Mouse (Mus musculus): ENCODE results near the gene Sync.

The Sync gene

DNA sequence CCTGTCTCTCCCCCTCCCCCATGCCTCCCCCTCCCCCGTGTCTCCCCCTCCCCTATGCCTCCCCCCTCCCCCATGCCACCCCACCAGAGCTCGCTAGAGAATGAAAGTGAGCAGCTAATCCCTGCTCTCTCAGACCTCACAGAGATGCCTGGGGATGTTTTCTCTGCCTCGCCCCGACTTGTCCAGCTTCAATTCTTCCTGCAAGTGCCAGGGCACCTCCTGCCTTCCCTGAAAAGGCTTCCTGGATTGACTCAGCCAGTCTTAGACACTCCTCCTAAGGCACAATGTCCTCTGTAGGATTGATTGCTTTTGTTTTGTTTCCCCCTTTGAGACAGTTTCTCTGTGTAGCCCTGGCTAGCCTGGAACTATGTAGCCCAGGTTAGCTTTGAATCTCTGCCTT lies 26.2 kb upstream of the Sync start, which contains the start of gene C77080:
C77080 (minus strand) TSS at position 209 of the 400 bp plus-strand sequence.
- in situ Hi-C loops (cut with MboI; ENCODE audit: unreplicated experiment in 2 of 2) = no loop called here

DNA sequence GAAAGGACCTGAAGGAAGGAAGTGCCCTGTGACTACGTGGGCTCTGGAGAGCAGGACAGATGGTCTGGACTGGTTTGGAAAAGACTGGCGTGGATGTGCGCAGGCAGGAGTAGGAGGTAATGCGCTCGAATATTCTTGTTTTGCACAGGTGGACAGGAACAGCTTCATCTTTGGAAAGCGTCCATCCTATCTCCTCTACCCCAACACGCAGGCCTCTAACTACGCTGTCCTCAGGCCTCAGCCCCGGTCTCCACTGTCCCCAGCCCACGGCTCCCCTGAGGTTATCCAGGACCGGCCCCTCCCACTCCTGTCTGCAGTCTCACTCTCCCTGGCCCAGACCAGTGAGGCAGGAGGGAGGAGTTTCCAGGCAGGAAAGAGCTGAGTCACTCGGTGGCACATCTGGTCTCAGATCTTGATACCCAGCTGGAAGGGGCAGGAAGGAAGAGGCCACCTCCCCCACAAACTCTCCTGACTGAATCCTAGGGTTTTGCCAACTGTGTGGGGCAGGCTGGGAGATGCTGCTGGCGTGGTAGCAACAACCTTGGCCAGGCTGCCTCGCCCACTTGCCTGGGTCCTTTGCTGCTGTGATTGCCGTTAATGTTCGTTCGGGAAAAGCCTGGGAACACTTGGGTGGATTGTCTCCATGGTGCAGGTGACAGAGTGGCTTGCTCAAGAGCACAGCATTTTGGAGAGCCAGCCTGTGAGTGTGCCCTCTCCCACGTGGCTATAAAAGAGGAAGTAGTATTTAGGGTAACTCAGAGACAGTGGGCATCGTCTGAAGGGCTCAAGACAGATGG lies 24.0 kb upstream of the Sync start:
- in situ Hi-C loops (cut with MboI; ENCODE audit: unreplicated experiment in 2 of 2) = no loop called here

GRCm38 (mm10) chr4:129266191-129266590 lies 21.2 kb upstream of the Sync start:
- in situ Hi-C loops (cut with MboI; ENCODE audit: unreplicated experiment in 2 of 2) = no loop called here

DNA sequence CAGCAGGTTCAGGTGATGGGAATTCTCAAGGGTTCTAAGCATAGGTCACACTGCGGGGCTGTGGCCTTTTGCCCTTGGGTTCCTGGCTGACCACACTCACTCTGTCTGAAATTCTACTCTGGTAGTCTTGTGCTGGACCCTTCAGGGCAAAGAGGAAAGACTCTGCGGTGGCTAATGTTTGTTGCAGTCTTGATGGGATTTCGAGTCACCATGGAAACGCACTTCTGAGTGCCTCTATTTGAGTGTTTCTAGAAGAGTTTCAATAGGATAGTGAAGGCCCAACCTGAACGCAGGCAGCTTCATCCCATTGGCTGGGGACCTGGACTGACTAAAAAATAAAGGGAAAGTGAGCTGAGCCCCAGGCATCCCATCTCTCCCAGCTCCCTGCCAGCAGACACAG lies 20.6 kb upstream of the Sync start:
- in situ Hi-C loops (cut with MboI; ENCODE audit: unreplicated experiment in 2 of 2) = no loop called here

DNA sequence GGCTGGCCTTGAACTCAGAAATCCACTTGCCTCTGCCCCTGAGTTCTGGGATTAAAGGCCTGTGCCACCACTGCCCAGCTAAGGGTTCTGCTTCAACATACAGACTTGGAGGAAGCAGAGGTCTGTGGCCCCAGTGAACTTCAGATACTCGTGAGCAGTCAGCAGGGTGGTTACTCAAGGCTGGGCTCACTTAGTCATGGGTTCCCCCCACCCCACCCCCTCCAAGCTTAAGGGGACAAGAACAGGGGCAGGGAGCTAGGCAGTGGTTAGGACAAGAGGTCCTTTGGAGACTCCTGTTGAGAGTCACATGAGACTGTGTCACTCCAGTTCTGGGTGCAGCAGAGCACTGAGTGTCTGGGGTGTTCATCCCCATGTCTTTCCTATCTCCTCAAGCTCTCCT lies 18.7 kb upstream of the Sync start:
- in situ Hi-C loops (cut with MboI; ENCODE audit: unreplicated experiment in 2 of 2) = no loop called here

DNA sequence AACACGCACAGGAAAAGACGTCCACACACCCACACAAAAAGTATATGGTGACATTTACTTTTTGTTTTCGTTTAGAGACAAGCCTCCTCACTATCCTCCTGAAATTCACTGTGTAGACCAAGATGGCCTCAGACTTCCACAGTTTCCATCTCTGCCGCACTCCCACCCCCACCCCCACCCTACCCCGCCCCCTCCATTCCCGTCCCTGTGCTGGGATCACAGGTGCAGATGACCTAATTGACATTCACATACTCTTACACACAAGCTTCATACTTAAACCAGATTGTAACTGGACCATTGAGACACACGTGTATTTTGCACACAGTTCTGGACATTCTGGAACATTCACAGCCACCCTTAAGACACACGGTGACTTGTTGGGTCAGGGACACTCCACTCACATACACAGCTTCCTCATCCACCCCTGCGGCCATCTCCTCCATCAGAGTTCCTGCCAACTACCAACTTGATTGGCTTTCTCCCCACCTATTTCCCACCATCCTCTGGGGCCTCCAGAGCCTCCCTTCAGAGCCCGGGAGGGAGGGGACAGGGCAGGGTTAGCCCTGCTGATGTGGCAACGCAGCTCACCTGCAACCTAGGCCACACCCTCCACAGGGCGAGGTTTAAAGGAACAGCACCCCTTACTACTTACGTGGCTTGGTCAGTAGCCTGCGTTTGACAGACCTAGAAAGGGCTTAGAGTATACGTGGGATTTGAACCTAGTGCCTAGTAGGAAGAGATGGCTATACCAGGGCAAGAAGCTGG lies 15.2 kb upstream of the Sync start:
- in situ Hi-C loops (cut with MboI; ENCODE audit: unreplicated experiment in 2 of 2) = loop anchor here in 1 of 2 experiments (10.0 kb wide), 1 partner anchor 317 kb away; no protein-coding TSS in a partner anchor

DNA sequence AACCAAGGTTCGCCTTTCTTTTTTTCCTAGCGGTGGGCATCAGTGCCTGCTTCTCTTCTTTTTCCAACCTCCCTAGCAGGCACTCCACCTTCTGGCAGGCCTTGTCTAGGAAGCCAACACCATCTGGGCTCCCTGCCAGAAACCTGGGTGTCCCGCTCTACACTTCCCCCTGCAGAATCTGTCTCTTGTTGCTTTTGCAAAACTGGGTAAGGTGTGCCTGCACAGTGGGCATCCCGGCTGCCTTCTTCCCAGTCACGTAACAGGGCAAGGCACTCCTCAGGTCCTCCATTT lies 14.7 kb upstream of the Sync start:
- in situ Hi-C loops (cut with MboI; ENCODE audit: unreplicated experiment in 2 of 2) = loop anchor here in 1 of 2 experiments (10.0 kb wide), 1 partner anchor 318 kb away; no protein-coding TSS in a partner anchor

- in situ Hi-C loops (cut with MboI; ENCODE audit: unreplicated experiment in 2 of 2) = loop anchor here (5.0 to 10.0 kb wide), 4 partner anchors 64 to 322 kb away; no protein-coding TSS in a partner anchor
These were observed 11.0 kb upstream of the Sync start for GRCm38 (mm10) chr4:129276453-129276865.

DNA sequence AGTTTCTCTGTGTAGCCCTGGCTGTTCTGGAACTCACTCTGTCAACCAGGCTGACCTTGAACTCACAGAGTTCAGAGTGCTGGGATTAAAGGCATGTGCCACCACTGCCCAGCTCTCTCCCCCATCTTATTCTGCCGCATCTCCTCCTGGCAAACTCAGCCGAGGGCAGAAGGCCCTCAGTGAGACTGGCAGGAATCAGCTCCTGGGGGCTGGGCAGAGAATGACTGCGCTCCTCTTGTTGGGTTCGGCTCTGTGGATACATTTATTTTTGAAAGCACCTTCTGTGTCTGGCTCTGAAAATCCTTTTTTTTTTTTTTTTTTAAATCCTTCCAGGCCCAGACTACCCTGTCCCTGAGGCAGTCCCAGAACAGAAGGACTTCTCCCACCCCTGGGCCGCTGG lies 4.6 kb upstream of the Sync start:
- in situ Hi-C loops (cut with MboI; ENCODE audit: unreplicated experiment in 2 of 2) = no loop called here

- in situ Hi-C loops (cut with MboI; ENCODE audit: unreplicated experiment in 2 of 2) = no loop called here
These were observed 4.2 kb upstream of the Sync start for GRCm38 (mm10) chr4:129283226-129283625.

DNA sequence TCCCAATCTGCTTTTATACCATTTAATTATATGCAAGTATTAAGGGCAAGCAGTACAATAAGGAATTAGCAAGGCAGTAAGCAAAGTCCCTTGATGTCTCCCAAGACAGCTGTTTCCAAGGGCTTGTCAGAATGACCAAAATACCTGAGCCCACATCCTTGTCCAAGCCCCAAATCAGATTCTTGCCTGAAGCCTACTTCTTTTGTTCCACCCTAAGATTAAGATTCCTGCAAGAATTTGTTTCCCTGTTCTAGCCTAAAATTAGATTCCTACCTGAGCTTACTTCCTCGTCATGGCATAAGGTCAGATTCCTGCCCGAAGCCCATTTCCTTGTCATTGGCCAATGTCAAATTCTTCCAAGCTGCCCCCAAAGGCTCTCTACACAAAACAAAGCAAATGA lies 2.7 kb upstream of the Sync start:
- in situ Hi-C loops (cut with MboI; ENCODE audit: unreplicated experiment in 2 of 2) = no loop called here

- in situ Hi-C loops (cut with MboI; ENCODE audit: unreplicated experiment in 2 of 2) = no loop called here
These were observed 1.3 kb upstream of the Sync start for GRCm38 (mm10) chr4:129286001-129286682.

DNA sequence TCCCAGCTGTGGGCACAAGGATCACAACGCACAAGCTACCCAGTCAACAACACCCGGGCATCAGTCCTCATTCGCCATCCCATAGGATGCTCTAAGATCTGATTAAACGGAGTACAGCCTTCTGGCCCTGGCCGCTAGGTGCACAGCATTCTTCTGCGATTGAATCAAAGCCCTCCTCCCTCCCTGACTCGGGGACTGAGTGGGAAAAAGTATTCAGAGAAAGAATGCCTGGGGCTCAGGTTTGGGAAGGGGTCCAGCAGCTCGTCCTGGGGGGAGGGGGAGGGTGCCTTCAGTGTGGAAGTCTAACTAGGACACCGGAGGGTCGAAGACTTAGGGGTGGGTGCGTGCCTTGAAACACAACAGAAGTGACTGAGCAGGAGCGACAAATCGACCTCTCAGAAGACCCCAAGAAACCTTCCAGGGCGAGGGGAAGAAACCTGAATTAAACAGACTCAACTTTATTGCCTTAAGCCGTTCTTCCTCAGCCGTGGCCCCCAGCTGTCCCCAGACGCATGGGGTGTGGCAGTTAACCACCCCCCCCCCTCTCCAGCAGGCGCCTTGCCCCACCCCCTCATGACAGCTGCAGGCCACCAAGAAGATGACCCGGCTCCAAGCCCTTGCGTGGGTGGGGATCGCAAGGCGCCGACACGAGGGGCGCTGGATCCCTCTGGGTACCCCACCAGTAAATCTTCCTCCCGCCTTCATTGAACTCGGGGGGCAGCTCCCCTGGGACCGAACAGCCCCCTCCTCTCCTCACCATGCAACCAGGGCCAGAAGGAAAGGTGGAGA lies 540 bp upstream of the Sync start:
- in situ Hi-C loops (cut with MboI; ENCODE audit: unreplicated experiment in 2 of 2) = no loop called here

GRCm38 (mm10) chr4:129288067-129288466 lies 650 bp downstream of the Sync start:
- in situ Hi-C loops (cut with MboI; ENCODE audit: unreplicated experiment in 2 of 2) = no loop called here

GRCm38 (mm10) chr4:129289671-129290070 lies 2.3 kb downstream of the Sync start:
- in situ Hi-C loops (cut with MboI; ENCODE audit: unreplicated experiment in 2 of 2) = no loop called here

DNA sequence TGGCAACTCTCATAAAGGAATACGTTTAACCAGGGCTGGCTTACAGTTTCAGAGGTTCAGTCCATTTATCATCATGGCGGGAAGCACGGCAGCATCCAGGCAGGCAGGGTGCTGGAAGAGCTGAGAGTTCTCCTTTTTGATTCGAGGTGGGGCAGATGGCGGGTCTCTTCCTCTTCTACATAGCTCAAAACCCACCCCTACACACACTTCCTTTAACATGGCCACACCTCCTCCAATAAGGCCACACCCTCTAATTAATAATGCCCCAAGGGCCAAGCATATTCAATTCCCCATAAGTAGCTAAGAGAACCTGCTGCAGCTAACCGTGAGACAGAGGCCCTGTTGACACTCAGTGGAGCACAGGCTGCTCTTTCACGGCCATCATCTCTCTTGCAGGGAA lies 5.4 kb downstream of the Sync start:
- in situ Hi-C loops (cut with MboI; ENCODE audit: unreplicated experiment in 2 of 2) = no loop called here

- in situ Hi-C loops (cut with MboI; ENCODE audit: unreplicated experiment in 2 of 2) = no loop called here
These were observed 6.3 kb downstream of the Sync start for GRCm38 (mm10) chr4:129293702-129294101.

DNA sequence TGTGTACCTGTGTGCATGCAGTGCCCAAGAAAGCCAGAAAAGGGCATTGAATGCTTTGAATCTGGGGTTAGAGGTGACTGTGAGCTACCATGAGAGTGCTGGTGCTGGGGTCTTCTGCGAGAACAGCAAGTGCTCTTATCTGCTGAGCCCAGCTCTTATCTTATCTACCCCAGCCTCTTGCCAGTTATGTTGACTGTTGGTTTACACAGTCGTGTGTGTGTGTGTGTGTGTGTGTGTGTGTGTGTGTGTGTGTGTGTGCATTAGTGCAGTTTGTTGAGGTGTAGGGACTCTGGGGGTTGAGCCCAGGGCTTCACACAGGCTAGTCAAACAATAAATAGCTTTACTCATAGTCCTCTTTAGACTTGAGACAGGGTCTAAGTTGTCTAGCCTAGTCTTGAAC lies 7.8 kb downstream of the Sync start:
- in situ Hi-C loops (cut with MboI; ENCODE audit: unreplicated experiment in 2 of 2) = no loop called here

- in situ Hi-C loops (cut with MboI; ENCODE audit: unreplicated experiment in 2 of 2) = no loop called here
These were observed 8.6 kb downstream of the Sync start for GRCm38 (mm10) chr4:129296066-129296465.

GRCm38 (mm10) chr4:129297724-129298123 lies 10.3 kb downstream of the Sync start:
- in situ Hi-C loops (cut with MboI; ENCODE audit: unreplicated experiment in 2 of 2) = no loop called here

DNA sequence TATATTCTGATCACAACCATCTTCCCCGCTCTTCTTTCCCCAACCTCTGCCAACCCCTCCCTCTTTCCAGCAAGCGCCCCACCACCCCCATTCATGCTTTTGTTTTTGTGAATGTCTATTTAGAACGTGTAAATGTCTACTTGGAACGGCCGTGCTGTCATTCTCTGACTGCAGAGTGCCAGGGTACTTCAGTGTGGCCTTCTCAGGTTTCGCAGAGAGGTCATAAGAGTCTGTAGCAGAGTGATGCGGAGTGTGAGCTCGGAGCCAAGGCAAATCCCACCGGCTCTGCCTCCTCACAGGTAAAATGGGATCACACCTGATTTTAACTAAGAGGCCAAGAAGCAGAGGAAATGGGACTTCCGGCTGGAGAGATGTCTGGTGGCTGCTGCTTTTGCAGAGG lies 11.7 kb downstream of the Sync start:
- in situ Hi-C loops (cut with MboI; ENCODE audit: unreplicated experiment in 2 of 2) = no loop called here

Data from v-Abl transformed pro-B cells (cell line).